Mouse (Mus musculus) ES-Bruce4 (cell line): Measurements from ENCODE around the gene Ankrd13b.

Experiments
- CTCF ChIP-seq: IDR thresholded peaks from one replicate; pipeline ENCODE4 v1.8.1; 2011; ENCODE audit warnings: low read depth, low read length
- EP300 ChIP-seq: IDR thresholded peaks from 2 replicates; pipeline ENCODE4 v1.6.1; 2011; ENCODE audit warnings: low read depth, low read length; ENCODE audit not compliant: insufficient read depth
- POLR2A ChIP-seq: IDR thresholded peaks from one replicate; pipeline ENCODE4 v1.8.1; 2011; ENCODE audit warnings: low read length; ENCODE audit not compliant: insufficient read depth

- TF ChIP-seq CTCF (no peak), EP300 (no peak), POLR2A (no peak)
Observed at GRCm38 (mm10) chr11:77486798-77487197, 2.7 kb downstream of the Ankrd13b start.
